Mouse (Mus musculus): Measurements from ENCODE around the gene Pla1a.

Gene Pla1a

DNA sequence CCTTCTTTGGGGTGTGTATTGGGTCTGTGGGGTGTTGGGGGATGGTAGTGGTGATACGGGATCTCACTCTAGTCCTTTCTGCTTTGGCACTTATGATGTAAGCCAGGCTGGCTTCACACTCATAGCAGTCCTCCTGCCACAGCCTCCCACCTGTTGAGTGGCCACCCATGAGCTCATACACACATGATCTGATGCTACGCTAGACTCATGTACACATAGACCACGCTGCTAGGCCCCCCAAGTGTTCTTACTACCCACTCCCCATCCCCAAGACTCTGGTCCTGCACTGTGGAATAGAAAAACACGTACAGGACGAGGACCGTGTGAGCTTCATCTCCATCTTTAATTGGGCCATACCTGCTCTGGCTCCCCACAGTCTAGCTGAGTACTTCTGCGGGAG, 63.9 kb downstream of the Pla1a start:
- in situ Hi-C loops (cut with MboI): no loop called here

DNA sequence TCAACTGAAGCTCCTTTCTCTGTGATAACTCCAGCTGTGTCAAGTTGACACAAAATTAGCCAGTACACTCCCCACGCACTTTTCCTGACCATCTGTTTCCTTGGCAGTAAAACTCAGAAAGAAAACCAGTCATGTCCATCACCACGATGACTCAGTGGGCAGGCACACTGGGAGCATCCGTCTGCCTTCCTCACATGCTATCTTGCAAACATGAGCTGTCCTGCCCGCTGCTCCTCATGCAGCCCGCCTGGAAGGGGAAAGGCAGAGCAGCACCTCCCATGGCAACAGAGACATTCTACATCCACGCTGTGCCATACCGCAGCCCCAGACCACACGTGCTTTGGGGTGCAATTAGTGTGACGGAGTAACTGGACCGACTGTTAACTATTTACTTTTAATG, 64.6 kb downstream of the Pla1a start:
- in situ Hi-C loops (cut with MboI): no loop called here

DNA sequence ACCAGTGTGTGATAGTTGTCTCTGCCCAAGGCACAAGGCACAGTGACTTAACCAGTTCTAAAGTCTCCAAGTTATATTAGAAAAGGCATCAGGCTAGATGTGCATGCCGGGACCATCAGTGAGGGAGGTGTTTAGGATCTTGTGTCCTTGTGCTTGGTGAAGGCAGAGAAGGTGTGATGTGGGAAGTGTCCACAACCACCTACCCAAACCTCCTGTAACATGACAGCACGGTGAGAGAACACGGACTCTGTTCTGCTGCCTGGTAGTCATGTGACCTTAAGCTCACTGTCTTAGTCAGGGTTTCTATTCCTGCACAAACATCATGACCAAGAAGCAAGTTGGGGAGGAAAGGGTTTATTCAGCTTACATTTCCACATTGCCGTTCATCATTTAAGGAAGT, 66.7 kb downstream of the Pla1a start:
- in situ Hi-C loops (cut with MboI): no loop called here

DNA sequence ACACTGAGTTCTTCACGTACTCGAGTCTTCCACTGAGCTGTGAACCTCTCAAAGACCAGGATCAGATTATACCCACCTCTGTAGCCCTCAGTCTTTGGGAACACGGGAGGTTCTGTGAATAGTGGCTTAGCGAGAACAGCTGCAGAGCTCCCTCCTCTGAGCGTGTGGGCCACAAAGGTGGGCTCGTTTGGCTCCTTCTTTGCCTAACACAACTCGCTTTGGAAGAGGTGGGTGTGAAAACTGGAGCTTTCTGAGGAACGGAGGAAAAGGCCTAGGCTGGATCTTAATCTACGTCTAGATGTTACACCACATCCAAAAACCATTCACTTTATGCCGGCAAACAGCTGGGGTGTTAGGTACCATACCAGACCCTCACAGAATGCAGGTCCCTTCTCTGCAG, 67.6 kb downstream of the Pla1a start:
- in situ Hi-C loops (cut with MboI): no loop called here

DNA sequence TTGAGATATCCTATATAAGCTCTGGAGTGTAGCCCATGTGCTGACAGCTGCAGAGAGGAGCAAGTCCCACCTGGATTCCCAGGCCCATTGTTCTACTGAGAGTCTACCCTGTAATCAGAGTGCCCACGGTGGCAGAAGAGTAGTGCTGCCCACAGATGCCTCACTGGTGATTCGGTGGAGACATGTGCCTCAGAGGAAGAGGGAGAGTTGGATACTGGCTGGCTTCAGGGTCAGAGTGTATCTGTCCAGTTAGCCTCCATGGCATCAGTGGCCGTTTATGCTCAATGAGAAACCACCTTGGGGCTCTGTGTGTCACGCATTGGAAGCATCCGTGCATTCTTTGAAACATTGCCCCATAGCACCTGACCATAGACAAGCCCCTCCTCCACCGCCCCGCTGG, 69.3 kb downstream of the Pla1a start:
- in situ Hi-C loops (cut with MboI): no loop called here

DNA sequence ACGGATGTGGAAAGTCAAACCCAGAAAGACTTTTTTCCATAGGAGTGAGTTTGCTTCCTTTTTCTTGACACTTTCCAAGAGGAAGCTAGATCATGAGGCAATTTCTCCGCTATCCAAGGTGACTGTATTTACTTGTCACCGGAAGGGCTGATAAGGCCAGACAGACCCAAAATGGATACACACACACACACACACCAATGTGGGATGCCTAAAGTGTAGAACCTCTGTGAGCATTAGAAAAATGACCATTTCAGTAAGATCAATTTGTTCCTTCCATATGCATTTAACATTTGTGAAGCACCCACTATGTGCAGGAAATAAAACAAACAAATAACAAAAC, 69.7 kb downstream of the Pla1a start:
- in situ Hi-C loops (cut with MboI): no loop called here

DNA sequence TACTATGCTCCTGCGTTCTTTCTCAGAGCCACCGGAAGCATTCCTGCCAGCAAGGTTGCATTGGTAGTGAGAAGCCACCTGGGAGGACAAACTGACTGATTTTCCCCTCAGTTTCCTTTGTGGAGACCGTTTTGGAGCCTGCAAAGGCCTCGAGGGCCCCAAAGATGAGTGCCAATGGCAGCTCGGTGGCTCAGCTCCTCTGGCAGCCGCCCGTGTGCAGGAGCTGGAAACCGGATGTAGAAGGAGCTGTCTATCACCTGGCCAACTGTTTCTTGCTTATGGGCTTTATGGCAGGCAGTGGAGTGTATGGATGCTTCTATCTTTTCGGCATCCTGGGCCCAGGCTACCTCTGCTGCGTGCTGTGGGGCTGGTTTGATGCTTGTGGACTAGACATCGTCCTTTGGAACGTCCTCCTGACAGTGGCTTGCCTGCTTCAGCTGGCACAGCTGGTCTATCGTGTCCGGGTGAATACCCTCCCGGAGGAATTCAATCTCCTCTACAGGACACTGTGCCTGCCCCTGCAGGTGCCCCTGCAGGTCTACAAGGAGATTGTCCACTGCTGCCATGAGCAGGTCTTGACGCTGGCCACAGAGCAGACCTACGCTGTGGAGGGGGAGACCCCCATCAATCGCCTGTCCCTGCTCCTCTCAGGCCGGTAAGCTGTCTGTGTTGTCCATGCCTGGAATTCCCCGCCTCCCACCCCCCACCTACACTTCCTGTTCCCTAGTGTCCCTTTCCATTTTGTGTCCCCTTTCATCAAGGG, 70.3 kb downstream of the Pla1a start:
- in situ Hi-C loops (cut with MboI): no loop called here

DNA sequence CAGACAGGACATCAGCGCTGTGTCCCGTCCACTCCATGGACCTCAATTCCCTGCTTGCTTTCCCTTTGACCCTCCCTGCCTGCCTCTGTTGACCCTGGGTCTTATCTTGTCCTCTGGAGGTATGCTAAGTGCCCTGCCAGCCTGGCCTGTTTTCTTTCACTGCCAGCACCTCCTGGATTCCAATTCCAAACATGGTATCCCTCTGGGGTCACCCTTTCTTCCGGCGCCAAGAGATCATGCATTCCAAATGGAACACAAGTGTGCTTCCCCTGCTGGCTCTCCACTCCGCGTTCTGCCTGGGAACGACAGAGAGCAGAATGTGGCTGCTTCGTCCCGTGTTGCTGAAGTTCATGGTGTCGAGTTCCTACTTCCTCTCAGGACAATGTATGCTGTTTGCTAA, 71.0 kb downstream of the Pla1a start, which contains the start of gene Popdc2:
TSS of gene Popdc2 (plus strand) at position 277 of the 400 bp plus-strand sequence.
- in situ Hi-C loops (cut with MboI): no loop called here

DNA sequence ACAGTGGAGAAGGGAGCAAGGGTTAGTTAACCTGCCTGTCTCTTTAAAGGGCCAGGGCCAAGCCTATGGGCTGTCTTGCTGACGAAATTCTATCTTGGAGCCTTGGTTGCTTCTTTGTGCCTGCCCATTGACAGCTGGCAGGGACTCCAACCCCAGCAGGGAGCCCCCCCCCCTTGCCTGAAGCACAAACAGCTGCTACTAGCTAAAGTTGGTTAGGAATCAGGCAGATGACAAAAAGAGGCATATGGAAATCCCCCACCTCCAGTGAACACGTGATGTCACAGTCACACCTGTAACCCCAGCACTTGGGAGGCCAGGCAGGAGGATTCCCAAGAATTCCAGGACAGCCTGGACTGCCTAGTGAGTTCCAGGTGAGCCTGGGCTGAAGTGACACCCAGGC, 72.6 kb downstream of the Pla1a start:
- in situ Hi-C loops (cut with MboI): no loop called here

DNA sequence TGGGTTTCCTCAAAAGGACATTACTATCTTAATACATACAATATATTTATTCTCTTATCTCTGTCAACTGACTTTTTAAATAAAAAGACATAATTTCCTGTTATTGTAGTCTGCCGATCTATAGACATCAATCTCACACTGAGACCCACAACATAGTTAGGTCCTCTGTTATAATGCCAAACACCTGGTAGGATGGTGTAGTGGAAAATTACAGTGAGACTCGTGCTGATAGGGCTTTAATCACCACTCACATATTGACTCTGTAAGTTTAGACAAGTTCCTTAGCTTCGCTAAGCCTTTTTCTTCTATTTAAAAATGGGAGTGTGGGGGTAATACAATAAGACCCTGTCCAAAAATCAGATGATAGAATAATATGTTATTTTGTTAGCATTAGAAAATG, 73.1 kb downstream of the Pla1a start:
- in situ Hi-C loops (cut with MboI): no loop called here

DNA sequence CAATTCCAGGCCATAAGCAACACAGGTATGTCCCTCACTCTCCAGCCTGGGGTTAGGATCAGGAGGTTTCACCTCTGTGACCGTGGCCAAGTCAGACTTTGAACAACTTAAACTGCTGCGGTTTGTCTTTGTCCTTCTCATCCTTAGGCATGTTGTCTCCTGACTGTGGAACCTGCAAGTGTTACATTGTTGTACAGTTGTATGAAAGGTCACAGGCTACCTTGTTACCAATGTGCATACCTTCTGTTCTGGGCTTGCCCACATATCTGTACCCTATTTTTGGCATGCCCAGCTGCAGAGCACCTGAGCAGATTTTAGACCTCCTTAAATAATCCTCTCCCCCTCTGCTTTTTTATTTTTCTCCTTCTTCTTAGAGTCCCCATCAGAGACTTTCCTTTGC, 73.7 kb downstream of the Pla1a start:
- in situ Hi-C loops (cut with MboI): no loop called here

DNA sequence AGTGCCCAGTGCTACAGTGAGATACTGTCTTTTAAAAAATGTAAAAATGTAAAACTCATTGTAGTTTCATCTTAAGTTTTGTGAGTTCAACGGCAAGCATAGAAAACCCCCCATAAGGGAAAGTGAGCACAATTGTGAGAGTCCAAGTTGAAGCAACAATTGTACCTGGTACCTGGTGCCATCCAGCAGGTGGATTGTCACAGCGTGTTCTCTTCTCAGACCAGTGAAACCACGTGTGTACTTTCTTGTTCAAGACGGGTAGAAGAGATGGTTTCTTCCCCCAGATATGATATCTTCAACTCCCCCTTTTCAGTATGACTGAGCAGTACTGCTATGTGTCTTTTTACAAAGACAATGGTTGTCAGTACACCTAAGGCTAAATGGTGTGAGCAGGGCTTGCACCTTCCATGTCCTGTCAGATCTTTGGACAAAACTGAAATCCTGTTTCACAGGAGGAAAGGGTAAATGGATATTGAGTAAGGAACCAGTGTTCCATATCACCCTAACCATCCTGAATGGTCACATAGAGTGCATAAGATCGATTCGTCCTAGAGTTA, 74.6 kb downstream of the Pla1a start:
- in situ Hi-C loops (cut with MboI): no loop called here

DNA sequence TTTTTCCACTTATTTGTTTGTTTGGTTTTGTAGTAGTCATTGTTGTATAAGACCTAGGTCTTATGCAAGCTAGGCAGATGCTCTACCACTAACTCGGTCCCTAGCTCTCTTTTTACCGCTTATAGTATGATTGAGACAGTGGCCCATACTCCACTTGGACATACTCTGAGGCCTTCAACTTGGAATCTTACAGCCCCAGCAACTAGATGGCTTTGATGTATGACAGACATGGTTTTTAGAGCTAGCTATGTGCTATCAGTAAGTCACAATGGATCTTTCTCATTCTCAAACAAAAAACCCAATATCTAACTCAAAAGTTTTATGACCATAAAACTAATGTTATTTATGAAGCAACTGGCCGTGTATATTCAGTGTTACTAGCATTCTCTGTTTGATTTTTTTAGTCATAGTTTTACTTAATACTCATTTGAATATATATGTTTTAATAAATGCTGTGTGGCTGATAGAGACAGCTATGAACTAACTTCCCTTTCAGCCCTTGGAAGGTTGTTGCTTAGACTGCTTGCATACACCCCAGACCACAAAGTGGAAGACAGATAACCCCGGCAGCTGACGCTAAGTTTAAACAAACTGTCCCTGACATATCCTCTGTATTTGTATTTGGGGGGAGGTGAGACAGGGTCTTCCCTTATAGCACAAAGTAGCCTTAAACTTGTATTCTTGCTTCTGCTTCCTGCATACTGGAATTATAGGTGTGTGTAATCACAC, 78.6 kb downstream of the Pla1a start:
- in situ Hi-C loops (cut with MboI): no loop called here

DNA sequence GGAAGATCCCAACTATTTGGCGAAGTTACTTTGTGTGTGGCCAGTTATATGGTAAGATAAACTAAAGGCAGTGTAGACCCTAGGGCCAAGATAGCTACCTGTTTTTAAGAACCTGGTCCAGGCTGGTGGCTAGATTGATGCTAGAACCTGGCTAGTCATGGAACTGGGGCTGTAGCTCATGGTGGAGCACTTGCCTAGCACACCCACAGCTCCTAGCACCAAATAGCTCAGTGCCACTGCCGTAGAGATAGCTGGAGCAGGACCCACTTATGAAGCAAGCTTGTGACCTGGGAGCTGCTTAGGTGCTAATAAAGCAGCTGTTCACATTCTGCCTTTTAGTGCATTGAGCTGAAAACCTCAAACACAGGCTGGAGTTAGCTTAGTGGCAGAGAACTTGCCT, 79.3 kb downstream of the Pla1a start:
- in situ Hi-C loops (cut with MboI): no loop called here

DNA sequence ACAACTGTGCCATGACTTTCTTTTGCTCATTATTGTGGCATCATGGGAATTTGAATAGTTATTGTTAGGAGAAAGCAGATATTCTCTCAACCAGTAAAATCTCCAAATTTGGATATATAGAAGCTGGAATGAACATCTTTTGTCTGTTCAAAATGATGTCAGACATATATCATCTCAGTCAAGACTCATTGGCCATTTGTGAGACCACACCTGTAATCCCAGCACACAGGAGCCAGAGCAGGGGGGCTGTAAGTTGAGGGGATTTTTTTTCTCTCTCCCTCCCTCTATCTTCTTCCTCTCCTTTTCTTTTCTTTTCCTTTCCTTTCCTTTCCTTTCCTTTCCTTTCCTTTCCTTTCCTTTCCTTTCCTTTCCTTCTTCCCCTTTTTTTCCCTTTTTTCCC, 80.1 kb downstream of the Pla1a start:
- in situ Hi-C loops (cut with MboI): no loop called here

DNA sequence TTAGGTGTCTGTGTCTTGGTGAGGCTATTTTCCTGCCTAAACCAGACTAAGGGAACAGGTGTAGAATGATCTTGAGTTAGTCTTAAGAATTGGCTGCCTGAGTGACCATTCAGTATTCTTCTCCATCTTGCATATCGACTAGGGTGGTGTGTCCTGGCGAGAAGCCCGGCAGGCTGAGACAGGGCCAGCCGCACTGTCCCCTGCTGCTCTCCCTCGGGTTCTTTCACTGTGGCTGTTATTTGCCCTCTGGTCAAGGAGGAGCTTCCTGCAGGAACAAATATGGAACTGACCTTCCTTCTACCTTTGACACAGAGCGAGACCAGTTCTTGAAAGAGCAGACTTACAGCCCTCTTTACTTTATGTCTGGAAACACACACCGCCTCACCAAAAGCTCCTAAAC, 80.9 kb downstream of the Pla1a start:
- in situ Hi-C loops (cut with MboI): no loop called here

DNA sequence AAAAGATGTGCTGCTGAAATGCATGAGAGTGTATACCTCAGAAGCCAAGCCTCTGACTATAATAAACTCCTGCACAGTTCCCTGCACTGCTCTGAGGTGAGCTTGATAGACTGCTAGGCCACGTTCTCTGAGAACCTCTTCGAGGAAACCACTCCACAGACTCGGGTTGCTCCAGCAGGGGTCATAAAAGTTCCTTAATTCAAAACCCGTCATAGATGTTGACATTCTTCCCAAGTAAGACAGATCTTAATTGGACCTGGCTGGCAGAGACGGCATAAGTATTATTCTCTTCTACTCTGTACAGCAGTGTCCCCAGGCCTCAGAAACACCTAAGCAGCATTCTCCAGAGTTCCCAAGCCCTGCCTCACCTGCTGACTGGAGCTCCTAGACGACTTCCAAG, 82.0 kb downstream of the Pla1a start:
- in situ Hi-C loops (cut with MboI): no loop called here

DNA sequence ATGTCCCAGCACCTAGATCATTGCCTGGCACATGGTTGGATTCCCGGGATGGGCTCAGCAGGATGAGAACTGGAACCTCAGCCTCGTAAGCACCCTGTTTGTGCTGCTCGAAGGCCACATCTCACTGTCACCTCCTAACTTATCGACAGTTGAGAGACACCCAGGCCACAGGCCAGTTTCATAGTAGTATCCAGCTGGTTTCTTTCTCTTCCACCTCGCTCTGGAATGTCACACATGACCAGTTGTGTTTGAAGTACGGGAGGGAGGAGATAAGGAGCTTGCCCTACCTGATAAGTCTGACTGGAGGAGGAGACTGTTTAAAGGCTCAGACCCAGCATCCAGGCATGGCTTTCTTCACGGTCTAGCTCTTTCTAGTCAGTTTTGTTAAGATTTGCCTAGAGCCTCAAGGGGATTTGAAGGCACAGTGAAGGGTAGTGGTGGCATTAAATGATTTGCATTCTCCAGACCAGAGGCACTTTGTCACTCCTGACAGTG, 82.5 kb downstream of the Pla1a start:
- in situ Hi-C loops (cut with MboI): no loop called here

DNA sequence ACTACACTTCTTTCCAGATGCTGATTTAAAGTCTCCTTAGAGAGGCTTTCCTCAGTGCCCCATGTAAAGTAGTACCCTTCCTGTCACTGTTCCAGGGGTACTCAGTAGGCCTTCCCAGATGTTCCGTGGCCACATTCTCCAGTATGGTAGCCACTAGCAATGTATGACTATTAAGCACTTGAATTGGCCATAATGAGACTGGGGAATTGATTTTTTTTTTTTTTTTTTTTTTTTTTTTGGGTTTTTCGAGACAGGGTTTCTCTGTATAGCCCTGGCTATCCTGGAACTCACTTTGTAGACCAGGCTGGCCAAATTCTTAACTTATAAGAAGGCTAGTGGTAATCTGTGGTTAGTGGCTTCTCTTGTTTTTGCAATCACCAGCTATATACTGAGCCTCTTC, 83.1 kb downstream of the Pla1a start:
- in situ Hi-C loops (cut with MboI): loop anchor here (10.0 kb wide), 2 partner anchors 155 to 375 kb away; no protein-coding TSS in a partner anchor

DNA sequence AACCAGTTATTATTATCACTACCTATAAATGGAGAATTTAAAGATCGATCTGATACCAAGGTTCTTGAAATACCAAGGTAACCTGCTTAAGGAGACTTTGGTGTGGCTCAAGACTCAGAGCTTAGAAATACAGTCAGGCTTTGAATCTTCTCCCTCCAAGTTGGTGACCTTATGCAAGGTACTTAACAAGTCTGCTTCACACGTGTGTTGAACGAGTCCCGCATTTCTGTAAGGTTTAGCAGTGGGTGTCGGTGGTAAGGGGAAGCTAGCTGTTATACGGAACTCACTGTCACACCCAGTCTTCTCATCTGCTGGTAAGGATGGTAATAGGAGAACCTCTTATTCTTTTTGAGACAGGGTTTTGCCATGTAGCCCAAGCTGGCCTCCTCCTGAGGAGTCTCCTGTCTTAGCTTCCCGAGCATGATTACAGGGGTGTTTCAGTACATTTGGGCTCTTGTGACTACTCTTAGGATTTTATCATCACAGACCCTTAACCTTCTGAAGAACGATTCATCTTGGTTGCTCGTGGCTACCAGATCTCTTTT, 84.7 kb downstream of the Pla1a start:
- in situ Hi-C loops (cut with MboI): loop anchor here (10.0 kb wide), 2 partner anchors 157 to 377 kb away; no protein-coding TSS in a partner anchor

DNA sequence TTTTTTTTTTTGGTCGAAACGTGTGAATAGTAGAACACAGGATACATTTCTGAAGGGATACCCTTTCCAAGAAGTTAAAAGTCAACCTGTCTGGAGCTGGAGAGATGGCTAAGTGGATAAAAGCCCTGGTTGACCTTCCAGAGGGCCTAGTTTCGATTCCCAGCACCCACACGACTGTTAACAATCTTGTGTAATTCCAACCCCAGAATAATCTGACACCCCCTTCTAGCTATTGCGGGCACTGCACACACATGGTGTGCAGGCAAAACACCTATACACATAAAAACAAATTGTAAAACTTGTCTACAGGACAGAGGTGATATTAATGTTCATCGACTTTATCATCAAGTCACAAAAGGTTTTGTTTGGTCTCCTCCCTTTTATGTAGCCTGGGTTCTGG, 85.4 kb downstream of the Pla1a start:
- in situ Hi-C loops (cut with MboI): loop anchor here (10.0 kb wide), 2 partner anchors 157 to 377 kb away; no protein-coding TSS in a partner anchor

DNA sequence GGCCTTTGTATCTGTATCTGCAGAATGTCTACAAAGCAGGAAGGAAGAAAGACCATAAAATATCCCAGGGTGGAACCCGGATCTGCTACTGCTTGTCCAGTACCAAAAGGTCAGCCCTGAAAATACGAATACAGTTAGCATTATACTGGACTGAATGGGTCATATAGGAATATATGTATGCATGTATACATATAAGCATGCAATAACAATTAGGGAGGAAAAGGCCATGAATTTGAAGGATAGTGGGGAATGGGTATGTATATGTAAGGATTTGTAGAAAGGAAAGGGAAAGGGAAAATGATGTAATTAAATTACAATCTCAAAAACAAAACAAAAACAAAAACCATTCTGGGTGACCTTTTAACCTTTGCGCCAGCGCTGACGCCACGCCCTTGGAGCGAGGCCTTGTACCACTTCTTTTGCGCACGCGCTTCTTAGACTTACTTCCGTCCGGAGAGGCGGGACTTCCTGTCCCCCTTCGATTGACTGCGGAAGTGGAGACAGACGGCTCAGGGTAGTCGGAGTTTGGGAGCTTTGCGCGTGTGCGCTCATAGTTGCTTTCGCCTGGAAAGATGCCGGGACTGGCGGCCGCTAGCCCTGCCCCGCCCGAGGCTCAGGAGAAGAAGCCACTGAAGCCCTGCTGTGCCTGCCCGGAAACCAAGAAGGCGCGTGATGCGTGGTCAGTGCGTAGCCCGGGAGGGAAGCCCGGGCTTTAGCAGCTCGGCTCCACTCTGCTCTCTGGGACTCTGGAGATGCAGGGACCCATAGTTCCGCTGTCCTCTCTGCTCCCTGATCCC, 86.2 kb downstream of the Pla1a start, which contains the start of the genes Cox17 and Gm21987:
TSS of gene Cox17 (plus strand) at position 463 of the 797 bp plus-strand sequence.
TSS of gene Gm21987 (plus strand) at position 512 of the 797 bp plus-strand sequence.
- in situ Hi-C loops (cut with MboI): loop anchor here (10.0 kb wide), 2 partner anchors 158 to 378 kb away; no protein-coding TSS in a partner anchor

Data from mature B cell (primary cell).